Mouse (Mus musculus) thymus, adult 2 months (tissue): Measurements from ENCODE around the gene Ttc39b. TPM values are rescaled to one million over a fixed set of nuclear protein-coding genes. Genes with fewer than 3 reads are reported as not detected.

Source experiments
- DNase-seq: peaks from one replicate; pipeline ENCODE4 v3.0.0; 2021
- H3K27ac ChIP-seq: fragments of 200-500 bp; 2 replicates; pipeline ENCODE4 v1.5.1; 2012; ENCODE audit warnings: low read length, control low read depth; ENCODE audit not compliant: control insufficient read depth, insufficient read depth
- H3K27me3 ChIP-seq: fragments of 200-500 bp; 2 replicates; pipeline ENCODE4 v1.6.1; 2012; ENCODE audit warnings: mild to moderate bottlenecking, low read length, moderate library complexity, mixed read lengths; ENCODE audit not compliant: control insufficient read depth, insufficient read depth
- H3K36me3 ChIP-seq: fragments of 200-500 bp; 2 replicates; pipeline ENCODE4 v1.6.1; 2012; ENCODE audit warnings: mild to moderate bottlenecking, low read length, moderate library complexity; ENCODE audit not compliant: control insufficient read depth, insufficient read depth
- H3K4me1 ChIP-seq: fragments of 200-500 bp; replicated peaks from 2 replicates; pipeline ENCODE4 v1.6.1; 2012; ENCODE audit warnings: low read length; ENCODE audit not compliant: control insufficient read depth, insufficient read depth
- H3K4me3 ChIP-seq: fragments of 200-500 bp; 2 replicates; pipeline ENCODE4 v1.5.1; 2012; ENCODE audit warnings: mild to moderate bottlenecking, low read length, control low read depth, moderate library complexity; ENCODE audit not compliant: control insufficient read depth, insufficient read depth
- CTCF ChIP-seq: fragments of 200-500 bp; IDR thresholded peaks from 2 replicates; pipeline ENCODE4 v1.5.1; 2012; ENCODE audit warnings: mild to moderate bottlenecking, control low read depth, low read length, moderate library complexity, borderline replicate concordance; ENCODE audit not compliant: control insufficient read depth, poor library complexity, insufficient read depth; ENCODE audit errors: extremely low read depth
- POLR2A ChIP-seq: fragments of 200-500 bp; IDR thresholded peaks from 2 replicates; pipeline ENCODE4 v1.6.1; 2012; ENCODE audit warnings: mild to moderate bottlenecking, low read length, control low read depth, moderate library complexity; ENCODE audit not compliant: control insufficient read depth, poor library complexity, insufficient read depth; ENCODE audit errors: extremely low read depth
- WGBS: fragments of 180-500 bp; shearing (Covaris S2); methylation state at CpG from one replicate; pipeline ENCODE4 v1.1.7; 2018; 5-methylcytosine and 5-hydroxymethylcytosine counted together
- polyA plus RNA-seq: library from polyadenylated mRNA; depleted of rRNA; stranded (reverse); fragments of >200 nt; gene quantifications from 2 replicates; pipeline ENCODE4 v1.2.3, GENCODE M21; 2012

The Ttc39b gene
- polyA plus RNA-seq, 1 experiment, result 2.5 TPM

DNA sequence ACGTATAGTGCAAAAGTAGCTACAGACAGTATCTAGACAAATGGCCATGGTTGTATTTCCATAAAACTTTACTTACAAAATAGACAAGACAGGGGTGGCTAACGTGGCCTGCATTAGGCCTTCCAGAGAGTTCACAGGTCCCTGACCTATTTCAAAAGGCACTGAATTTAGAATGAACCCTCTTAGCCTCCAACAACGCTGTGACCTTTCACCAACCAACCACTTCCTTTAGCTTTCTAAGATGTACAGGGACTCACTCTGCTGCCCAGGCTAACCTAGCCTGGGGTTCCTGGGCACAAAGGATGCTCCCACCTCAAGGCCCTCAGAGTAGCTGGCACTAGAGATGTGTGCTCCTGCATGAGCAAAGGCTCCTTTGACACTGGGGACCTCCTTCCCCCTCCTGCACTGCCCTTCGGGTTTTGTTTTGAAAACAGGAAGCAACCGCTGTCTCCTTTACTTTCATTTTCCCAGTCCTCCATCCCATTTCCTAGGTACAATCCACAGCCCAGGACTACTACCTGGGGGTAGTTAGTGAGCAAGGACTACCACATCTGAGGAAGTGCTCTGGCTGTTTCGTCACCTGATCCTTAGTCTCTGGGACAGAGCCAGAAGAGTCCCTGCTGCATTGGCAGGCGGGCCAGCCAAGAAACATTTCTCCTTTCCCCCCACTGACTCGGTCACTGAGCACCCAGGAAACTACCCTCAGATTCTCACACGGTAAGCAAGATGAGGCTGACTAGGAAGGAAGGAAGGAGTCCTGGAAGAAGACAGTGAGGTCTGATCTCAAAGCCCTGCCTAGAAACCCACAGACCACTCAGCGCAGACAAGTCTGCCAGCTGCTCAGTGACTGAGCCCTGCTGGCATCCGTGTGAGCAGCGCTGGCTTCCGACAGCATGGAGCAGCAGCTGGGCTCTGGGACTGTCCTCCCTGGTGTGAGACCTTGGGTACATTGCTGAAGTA is 8.9 kb downstream of the Ttc39b start:
- TF ChIP-seq POLR2A, result no peak
- TF ChIP-seq CTCF, result no peak
- Histone ChIP-seq H3K4me3 (peak overlapping the region; percentile 28), H3K36me3 (no peaks in the 10 kb centered on the region), H3K27me3 (no peaks in the 10 kb centered on the region), H3K4me1 (peaks cover 15% of the 10 kb centered on the region), H3K27ac (peak overlapping the region; percentile 78)
- peak; percentile 47 for DNase-seq
- WGBS, result 9% methylated on average over 13 of the region's 13 CpGs

DNA sequence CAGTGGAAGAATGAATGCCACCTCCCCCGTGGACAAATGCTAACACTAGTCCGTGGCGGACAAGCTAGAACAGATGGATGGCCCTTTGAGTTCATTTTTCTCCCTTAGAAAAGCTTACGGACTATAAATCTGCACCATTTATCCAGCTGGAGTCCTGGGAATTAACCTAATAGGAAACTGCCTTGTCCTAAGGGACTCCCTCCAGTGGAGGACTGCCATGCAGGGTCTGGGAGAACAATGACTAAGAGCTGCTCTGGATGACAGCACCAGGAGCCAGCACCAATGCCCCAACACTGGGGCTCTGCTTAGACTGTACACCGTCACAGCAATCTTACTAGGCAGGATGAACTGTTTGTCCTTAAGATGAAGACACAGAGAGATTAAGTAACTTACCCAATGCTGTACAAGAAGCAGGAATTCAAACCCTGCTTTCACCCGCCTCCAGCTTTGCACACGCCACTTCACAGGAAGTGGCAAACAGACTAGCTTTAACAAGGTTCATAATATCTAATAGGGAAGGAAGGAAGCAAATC is 9.7 kb downstream of the Ttc39b start:
- Histone ChIP-seq H3K4me3 (no peak overlapping the region), H3K4me1 (peaks cover 15% of the 10 kb centered on the region), H3K27ac (peak overlapping the region; percentile 43; the same call in 1 of the 2 replicates), H3K27me3 (no peaks in the 10 kb centered on the region), H3K36me3 (no peaks in the 10 kb centered on the region)
- TF ChIP-seq POLR2A, result no peak
- no peak for TF ChIP-seq CTCF
- 68% methylated on average over 7 of the region's 7 CpGs for WGBS
- DNase-seq, result peak; percentile 45

DNA sequence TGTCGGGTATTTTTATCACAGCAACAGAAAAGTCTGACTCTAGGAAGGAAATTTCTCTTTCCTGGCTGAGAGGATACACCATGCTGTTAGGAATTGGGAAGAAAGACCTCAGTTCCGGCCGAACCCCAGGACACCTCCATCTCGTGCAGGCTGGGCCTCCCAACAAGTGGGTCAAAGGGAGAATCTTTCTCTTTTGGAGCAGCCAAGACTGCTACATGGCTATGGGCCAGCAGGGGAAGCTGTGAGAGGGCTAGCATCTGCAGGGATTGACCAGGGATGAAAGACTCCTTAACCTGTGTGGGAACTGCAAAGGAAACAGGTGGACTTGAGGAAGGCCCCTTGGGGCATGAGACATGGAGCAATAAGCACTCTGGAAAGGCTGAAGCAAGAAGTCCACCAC is 11.7 kb downstream of the Ttc39b start:
- Histone ChIP-seq H3K4me3 (no peak overlapping the region), H3K27me3 (no peaks in the 10 kb centered on the region), H3K27ac (no peak overlapping the region), H3K36me3 (no peaks in the 10 kb centered on the region), H3K4me1 (peaks cover 15% of the 10 kb centered on the region)
- DNase-seq, result no peak
- TF ChIP-seq CTCF (no peak), POLR2A (no peak)
- 91% methylated on average over 4 of the region's 4 CpGs for WGBS

DNA sequence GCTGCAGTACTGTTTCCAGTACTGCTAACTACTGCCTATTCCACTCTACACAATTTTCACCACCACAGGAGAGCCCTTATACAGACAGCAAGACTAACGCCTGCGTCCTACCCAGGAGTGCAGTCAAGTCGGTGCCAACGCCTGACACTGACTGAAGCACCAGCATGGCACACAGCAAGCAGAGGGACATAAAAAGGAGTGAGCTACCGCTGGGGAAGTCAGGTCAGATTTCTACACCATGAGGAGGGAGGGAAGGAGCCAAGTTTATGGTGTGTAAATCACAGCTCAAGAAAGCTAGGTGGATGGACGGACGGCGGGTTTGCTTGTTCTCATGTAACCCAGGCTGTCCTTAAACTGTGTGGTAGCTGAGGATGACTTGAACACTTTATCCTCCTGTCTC is 12.6 kb downstream of the Ttc39b start:
- no peak for DNase-seq
- no peaks in the 10 kb centered on the region for H3K36me3 ChIP-seq
- H3K27me3 ChIP-seq, result no peaks in the 10 kb centered on the region
- H3K4me1 ChIP-seq, result peaks cover 11% of the 10 kb centered on the region
- no peak for TF ChIP-seq CTCF
- no peak for TF ChIP-seq POLR2A
- no peak overlapping the region for H3K27ac ChIP-seq
- H3K4me3 ChIP-seq, result no peak overlapping the region
- 95% methylated on average over 8 of the region's 8 CpGs for WGBS

DNA sequence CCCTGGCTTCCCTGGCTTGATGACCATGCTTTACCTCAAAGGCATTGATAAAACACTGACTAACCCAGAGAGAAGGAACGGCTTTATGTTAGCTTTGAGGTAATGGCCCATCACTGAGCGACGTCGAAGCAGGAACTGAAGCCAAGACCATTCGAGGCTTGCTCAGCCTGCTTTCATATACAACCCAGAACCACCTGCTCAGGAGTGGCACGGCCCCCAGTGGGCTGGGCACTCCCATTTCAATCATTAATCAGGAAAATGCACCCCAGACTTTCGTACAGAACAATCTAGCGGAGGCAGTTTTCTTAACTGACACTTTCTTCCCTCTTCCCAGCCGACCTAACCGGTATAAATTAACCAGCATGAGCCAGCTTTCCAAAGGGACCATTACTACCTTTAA is 13.1 kb downstream of the Ttc39b start:
- no peaks in the 10 kb centered on the region for H3K27me3 ChIP-seq
- no peak overlapping the region for H3K4me3 ChIP-seq
- TF ChIP-seq POLR2A (no peak), CTCF (no peak)
- H3K27ac ChIP-seq, result no peak overlapping the region
- peaks cover 11% of the 10 kb centered on the region for H3K4me1 ChIP-seq
- 85% methylated on average over 10 of the region's 10 CpGs for WGBS
- DNase-seq, result no peak
- H3K36me3 ChIP-seq, result no peaks in the 10 kb centered on the region

DNA sequence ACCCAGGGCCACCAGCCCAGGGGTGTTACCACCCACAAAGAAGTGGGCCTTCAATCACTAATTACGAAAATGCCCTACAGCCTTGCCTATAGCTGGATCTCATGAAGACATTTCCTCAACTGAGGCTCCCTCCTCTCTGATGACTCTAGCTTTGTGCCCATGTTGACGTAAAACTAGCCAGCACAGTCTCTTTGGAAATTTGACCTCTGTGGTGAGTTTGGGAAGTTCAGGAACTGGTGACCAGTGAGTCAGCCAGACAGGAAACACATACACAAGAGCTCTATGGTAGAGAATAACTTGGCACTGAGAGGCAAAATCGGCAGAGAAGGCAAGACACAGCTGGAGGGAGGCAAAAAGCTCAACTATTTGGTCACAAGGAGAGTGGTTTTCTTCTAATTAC is 15.1 kb downstream of the Ttc39b start:
- Histone ChIP-seq H3K27me3 (no peaks in the 10 kb centered on the region), H3K4me3 (no peak overlapping the region), H3K27ac (no peak overlapping the region), H3K36me3 (no peaks in the 10 kb centered on the region), H3K4me1 (no peaks in the 10 kb centered on the region)
- no peak for DNase-seq
- 72% methylated on average over 3 of the region's 3 CpGs for WGBS
- TF ChIP-seq CTCF (no peak), POLR2A (no peak)

DNA sequence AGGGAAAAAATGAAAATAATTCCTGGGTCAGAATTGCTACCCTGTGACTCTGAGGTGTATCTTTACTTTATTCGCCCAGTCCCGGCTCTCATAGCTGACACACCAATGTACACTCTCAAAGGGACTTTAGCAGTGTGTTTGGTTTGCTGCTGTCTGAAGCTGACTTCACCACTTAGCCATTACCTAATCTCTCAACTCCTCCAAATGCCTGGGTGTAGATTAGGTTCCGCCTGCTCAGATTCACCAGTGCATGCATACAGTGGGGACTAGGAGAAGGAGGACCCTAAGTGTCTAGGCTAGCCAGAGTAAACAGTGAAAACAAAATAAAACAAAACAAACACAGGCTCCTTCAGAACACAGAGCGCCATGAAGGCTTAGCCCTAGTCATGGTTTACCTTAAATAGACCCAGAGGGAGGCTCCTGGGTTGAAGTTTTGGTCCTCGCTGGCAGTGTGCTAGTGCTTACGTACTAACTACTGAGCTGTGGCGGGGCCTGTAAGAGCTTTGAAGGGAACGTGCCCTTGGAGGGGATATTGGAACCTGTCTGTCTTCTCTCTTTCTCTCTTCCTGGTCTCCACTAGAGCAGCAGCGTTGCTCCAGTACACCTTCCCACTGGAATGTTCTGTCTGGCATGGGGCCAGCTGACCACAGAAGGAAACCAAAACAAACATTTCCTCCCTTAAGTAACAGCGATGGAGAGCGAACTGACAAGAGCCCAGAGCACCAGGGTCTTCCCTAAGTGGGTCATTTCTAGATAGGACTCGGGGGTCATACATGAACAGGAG is 16.2 kb downstream of the Ttc39b start:
- Histone ChIP-seq H3K27me3 (no peaks in the 10 kb centered on the region), H3K36me3 (no peaks in the 10 kb centered on the region), H3K4me3 (no peak overlapping the region), H3K27ac (no peak overlapping the region), H3K4me1 (no peaks in the 10 kb centered on the region)
- no peak for TF ChIP-seq CTCF
- no peak for TF ChIP-seq POLR2A
- DNase-seq, result no peak
- 92% methylated on average over 12 of the region's 12 CpGs for WGBS
